Mouse (Mus musculus): ENCODE results near the gene Slc15a5. TPM values are rescaled to one million over a fixed set of nuclear protein-coding genes. Genes with fewer than 3 reads are reported as not detected.

Slc15a5 gene
- total and polyA plus RNA-seq, 3 experiments, result not detected

- Histone ChIP-seq H3K27me3 (ENCODE audit: control insufficient read depth, insufficient read depth, low read length) (no peaks in the 10 kb centered on the region), H3K9ac (ENCODE audit: low read depth, low read length) (no peak overlapping the region), H3K4me1 (ENCODE audit: control insufficient read depth, insufficient read depth, low read length) (no peaks in the 10 kb centered on the region), H3K4me3 (no peak overlapping the region), H3K36me3 (ENCODE audit: control insufficient read depth, insufficient read depth, low read length) (no peaks in the 10 kb centered on the region), H3K79me2 (replicated peaks; ENCODE audit: control insufficient read depth, insufficient read depth, low read length) (no peaks in the 10 kb centered on the region), H3K27ac (no peak overlapping the region)
- TF ChIP-seq CTCF (IDR thresholded peaks at IDR 0.05), result no peak
- TF ChIP-seq POLR2A (IDR thresholded peaks at IDR 0.05; ENCODE audit: insufficient read depth, low read depth, low read length), result no peak
- no peak for TF ChIP-seq EP300 (IDR thresholded peaks at IDR 0.05; ENCODE audit: insufficient read depth, low read depth, low read length)
- intact Hi-C loops (cut with DNase I), result no loop called here
- WGBS, result 35% methylated on average over 12 of the region's 12 CpGs
- no peak for DNase-seq
Measured at GRCm38 (mm10) chr6:137940374-137941218, 139.1 kb downstream of the Slc15a5 start.

GRCm38 (mm10) chr6:137937541-137937940 is 142.2 kb downstream of the Slc15a5 start:
- Histone ChIP-seq H3K4me3 (no peak overlapping the region), H3K27me3 (ENCODE audit: control insufficient read depth, insufficient read depth, low read length) (no peaks in the 10 kb centered on the region), H3K27ac (no peak overlapping the region), H3K4me1 (ENCODE audit: control insufficient read depth, insufficient read depth, low read length) (no peaks in the 10 kb centered on the region), H3K79me2 (replicated peaks; ENCODE audit: control insufficient read depth, insufficient read depth, low read length) (no peaks in the 10 kb centered on the region), H3K36me3 (ENCODE audit: control insufficient read depth, insufficient read depth, low read length) (no peaks in the 10 kb centered on the region), H3K9ac (ENCODE audit: low read depth, low read length) (no peak overlapping the region)
- intact Hi-C loops (cut with DNase I), result no loop called here
- DNase-seq, result no peak
- TF ChIP-seq CTCF (IDR thresholded peaks at IDR 0.05), result no peak
- TF ChIP-seq POLR2A (IDR thresholded peaks at IDR 0.05; ENCODE audit: insufficient read depth, low read depth, low read length), result no peak
- TF ChIP-seq EP300 (IDR thresholded peaks at IDR 0.05; ENCODE audit: insufficient read depth, low read depth, low read length), result no peak
- WGBS, result 89% methylated on average over 5 of the region's 5 CpGs

GRCm38 (mm10) chr6:137936268-137936667 is 143.4 kb downstream of the Slc15a5 start:
- TF ChIP-seq POLR2A (IDR thresholded peaks at IDR 0.05; ENCODE audit: insufficient read depth, low read depth, low read length), result no peak
- TF ChIP-seq CTCF (IDR thresholded peaks at IDR 0.05), result no peak
- TF ChIP-seq EP300 (IDR thresholded peaks at IDR 0.05; ENCODE audit: insufficient read depth, low read depth, low read length), result no peak
- H3K79me2 ChIP-seq (replicated peaks; ENCODE audit: control insufficient read depth, insufficient read depth, low read length), result no peaks in the 10 kb centered on the region
- intact Hi-C loops (cut with DNase I), result no loop called here
- no peak overlapping the region for H3K9ac ChIP-seq (ENCODE audit: low read depth, low read length)
- no peak overlapping the region for H3K4me3 ChIP-seq
- no peaks in the 10 kb centered on the region for H3K27me3 ChIP-seq (ENCODE audit: control insufficient read depth, insufficient read depth, low read length)
- no peak for DNase-seq
- H3K4me1 ChIP-seq (ENCODE audit: control insufficient read depth, insufficient read depth, low read length), result peaks cover 1% of the 10 kb centered on the region; the same call in 1 of the 2 replicates
- WGBS, result 78% methylated on average over 1 of the region's 1 CpGs
- H3K36me3 ChIP-seq (ENCODE audit: control insufficient read depth, insufficient read depth, low read length), result no peaks in the 10 kb centered on the region
- H3K27ac ChIP-seq, result no peak overlapping the region

GRCm38 (mm10) chr6:137935857-137936256 is 143.9 kb downstream of the Slc15a5 start:
- H3K36me3 ChIP-seq (ENCODE audit: control insufficient read depth, insufficient read depth, low read length), result no peaks in the 10 kb centered on the region
- H3K27ac ChIP-seq, result no peak overlapping the region
- H3K4me1 ChIP-seq (ENCODE audit: control insufficient read depth, insufficient read depth, low read length), result peaks cover 1% of the 10 kb centered on the region; the same call in 1 of the 2 replicates
- no peaks in the 10 kb centered on the region for H3K27me3 ChIP-seq (ENCODE audit: control insufficient read depth, insufficient read depth, low read length)
- H3K9ac ChIP-seq (ENCODE audit: low read depth, low read length), result no peak overlapping the region
- WGBS, result 92% methylated on average over 7 of the region's 7 CpGs
- intact Hi-C loops (cut with DNase I), result no loop called here
- no peaks in the 10 kb centered on the region for H3K79me2 ChIP-seq (replicated peaks; ENCODE audit: control insufficient read depth, insufficient read depth, low read length)
- no peak overlapping the region for H3K4me3 ChIP-seq
- TF ChIP-seq EP300 (IDR thresholded peaks at IDR 0.05; ENCODE audit: insufficient read depth, low read depth, low read length) (no peak), POLR2A (IDR thresholded peaks at IDR 0.05; ENCODE audit: insufficient read depth, low read depth, low read length) (no peak), CTCF (IDR thresholded peaks at IDR 0.05) (no peak)
- no peak for DNase-seq

GRCm38 (mm10) chr6:137935341-137935740 is 144.4 kb downstream of the Slc15a5 start:
- H3K27me3 ChIP-seq (ENCODE audit: control insufficient read depth, insufficient read depth, low read length), result no peaks in the 10 kb centered on the region
- DNase-seq, result peak in 1 of 2 experiments; percentile 2
- 32% methylated on average over 8 of the region's 8 CpGs for WGBS
- no peak overlapping the region for H3K9ac ChIP-seq (ENCODE audit: low read depth, low read length)
- no peak for TF ChIP-seq POLR2A (IDR thresholded peaks at IDR 0.05; ENCODE audit: insufficient read depth, low read depth, low read length)
- TF ChIP-seq EP300 (IDR thresholded peaks at IDR 0.05; ENCODE audit: insufficient read depth, low read depth, low read length), result no peak
- no peak for TF ChIP-seq CTCF (IDR thresholded peaks at IDR 0.05)
- no peaks in the 10 kb centered on the region for H3K79me2 ChIP-seq (replicated peaks; ENCODE audit: control insufficient read depth, insufficient read depth, low read length)
- intact Hi-C loops (cut with DNase I), result no loop called here
- no peaks in the 10 kb centered on the region for H3K36me3 ChIP-seq (ENCODE audit: control insufficient read depth, insufficient read depth, low read length)
- H3K4me3 ChIP-seq, result no peak overlapping the region
- H3K4me1 ChIP-seq (ENCODE audit: control insufficient read depth, insufficient read depth, low read length), result peaks cover 1% of the 10 kb centered on the region; the same call in 1 of the 2 replicates
- H3K27ac ChIP-seq, result no peak overlapping the region
